Mouse (Mus musculus) lung, postnatal 0 days (tissue): Measurements from ENCODE around the gene Gdap1l1. TPM values are rescaled to one million over a fixed set of nuclear protein-coding genes. Genes with fewer than 3 reads are reported as not detected.

Experiments
- ATAC-seq: fragments of 200-750 bp; cut with Nextera tagmentation; 2 replicates; pipeline ENCODE4 v1.8.0; 2017; ENCODE audit warnings: moderate library complexity
- DNase-seq: peaks from one replicate; pipeline ENCODE4 v3.0.0-alpha.2; 2016; ENCODE audit warnings: low spot score
- H3K27ac ChIP-seq: fragments of 300-500 bp; sonication (generic); 2 replicates; pipeline ENCODE4 v1.5.1; 2014; ENCODE audit warnings: antibody characterized with exemption, mild to moderate bottlenecking, low read length, mixed read lengths
- H3K27me3 ChIP-seq: fragments of 300-500 bp; sonication (generic); replicated peaks from 2 replicates; pipeline ENCODE4 v1.6.1; 2014; ENCODE audit warnings: low read length, mixed read lengths; ENCODE audit not compliant: insufficient read depth
- H3K36me3 ChIP-seq: fragments of 300-500 bp; sonication (generic); 2 replicates; pipeline ENCODE4 v1.6.1; 2014; ENCODE audit warnings: low read length, mixed read lengths; ENCODE audit not compliant: insufficient read depth
- H3K4me1 ChIP-seq: fragments of 300-500 bp; sonication (generic); 2 replicates; pipeline ENCODE4 v1.6.1; 2014; ENCODE audit warnings: antibody characterized with exemption, low read depth, low read length, mixed read lengths; ENCODE audit not compliant: insufficient read depth
- H3K4me2 ChIP-seq: fragments of 300-500 bp; sonication (generic); replicated peaks from 2 replicates; pipeline ENCODE4 v1.6.1; 2014; ENCODE audit warnings: low read depth, mild to moderate bottlenecking, low read length, moderate library complexity, mixed read lengths
- H3K4me3 ChIP-seq: fragments of 300-500 bp; sonication (generic); 2 replicates; pipeline ENCODE4 v1.5.1; 2014; ENCODE audit warnings: low read depth, low read length
- H3K9ac ChIP-seq: fragments of 300-500 bp; sonication (generic); replicated peaks from 2 replicates; pipeline ENCODE4 v1.6.1; 2014; ENCODE audit warnings: low read depth, mild to moderate bottlenecking
- H3K9me3 ChIP-seq: fragments of 300-500 bp; sonication (generic); 2 replicates; pipeline ENCODE4 v1.6.1; 2016; ENCODE audit warnings: low read length, mixed read lengths
- CTCF ChIP-seq: IDR thresholded peaks from 2 replicates; pipeline ENCODE4 v1.5.1; 2016; ENCODE audit warnings: antibody characterized with exemption, mild to moderate bottlenecking
- EP300 ChIP-seq: IDR thresholded peaks from 2 replicates; pipeline ENCODE4 v1.6.1; 2016; ENCODE audit warnings: antibody characterized with exemption, mild to moderate bottlenecking, control low read depth
- WGBS: fragments of 180-500 bp; shearing (Covaris S2); extraction: QIAGEN DNeasy Blood & Tissue Kit; methylation state at CpG from one replicate; pipeline ENCODE4 v1.1.7; 2014; 5-methylcytosine and 5-hydroxymethylcytosine counted together
- polyA plus RNA-seq: library from polyadenylated mRNA; unstranded; fragments of >200 nt; fragmentation: Nextera tagmentation; extraction: Ambion mirVana; gene quantifications from 2 replicates; pipeline ENCODE4 v1.2.1, GENCODE M21; 2015

Gdap1l1 gene
- polyA plus RNA-seq, 1 experiment from 2014 or later: 0.37 TPM

- Histone ChIP-seq H3K36me3 (no peaks in the 10 kb centered on the region), H3K27me3 (no peaks in the 10 kb centered on the region), H3K9me3 (no peaks in the 10 kb centered on the region), H3K4me3 (no peak overlapping the region), H3K9ac (no peak overlapping the region), H3K27ac (no peak overlapping the region), H3K4me2 (no peak overlapping the region), H3K4me1 (no peaks in the 10 kb centered on the region)
- no peak for DNase-seq
- no peak for ATAC-seq
- TF ChIP-seq CTCF (no peak), EP300 (no peak)
- 83% methylated on average over 10 of the region's 12 CpGs for WGBS
These were observed 9.1 kb downstream of the Gdap1l1 start for GRCm38 (mm10) chr2:163447375-163447774.

GRCm38 (mm10) chr2:163449276-163449675 is 11.0 kb downstream of the Gdap1l1 start:
- Histone ChIP-seq H3K27ac (no peak overlapping the region), H3K9ac (no peak overlapping the region), H3K9me3 (no peaks in the 10 kb centered on the region), H3K4me1 (no peaks in the 10 kb centered on the region), H3K36me3 (no peaks in the 10 kb centered on the region), H3K27me3 (no peaks in the 10 kb centered on the region), H3K4me3 (no peak overlapping the region), H3K4me2 (no peak overlapping the region)
- DNase-seq (no peak), ATAC-seq (no peak)
- TF ChIP-seq EP300: no peak
- TF ChIP-seq CTCF: no peak
- 51% methylated on average over 3 of the region's 3 CpGs for WGBS

GRCm38 (mm10) chr2:163450668-163451295 is 12.5 kb downstream of the Gdap1l1 start:
- Histone ChIP-seq H3K4me1 (no peaks in the 10 kb centered on the region), H3K36me3 (no peaks in the 10 kb centered on the region), H3K27ac (no peak overlapping the region), H3K9ac (no peak overlapping the region), H3K27me3 (no peaks in the 10 kb centered on the region), H3K4me3 (no peak overlapping the region), H3K4me2 (no peak overlapping the region), H3K9me3 (no peaks in the 10 kb centered on the region)
- WGBS: 53% methylated on average over 6 of the region's 6 CpGs
- TF ChIP-seq EP300 (no peak), CTCF (no peak)
- ATAC-seq (no peak), DNase-seq (no peak)

GRCm38 (mm10) chr2:163452738-163453137 is 14.5 kb downstream of the Gdap1l1 start:
- no peaks in the 10 kb centered on the region for H3K9me3 ChIP-seq
- H3K4me3 ChIP-seq: no peak overlapping the region
- no peak overlapping the region for H3K27ac ChIP-seq
- no peak overlapping the region for H3K4me2 ChIP-seq
- TF ChIP-seq CTCF (peak; percentile 64), EP300 (no peak)
- ATAC-seq (no peak), DNase-seq (peak; percentile 12)
- 0 out of 2 replicates have a peak, but pooled peaks cover under 1% of the 10 kb centered on the region for H3K27me3 ChIP-seq
- H3K9ac ChIP-seq: no peak overlapping the region
- 85% methylated on average over 6 of the region's 6 CpGs for WGBS
- H3K4me1 ChIP-seq: no peaks in the 10 kb centered on the region
- H3K36me3 ChIP-seq: no peaks in the 10 kb centered on the region

GRCm38 (mm10) chr2:163453378-163453777 is 15.1 kb downstream of the Gdap1l1 start:
- Histone ChIP-seq H3K36me3 (no peaks in the 10 kb centered on the region), H3K4me2 (no peak overlapping the region), H3K9me3 (no peaks in the 10 kb centered on the region), H3K9ac (no peak overlapping the region), H3K4me3 (no peak overlapping the region), H3K27ac (no peak overlapping the region), H3K27me3 (0 out of 2 replicates have a peak, but pooled peaks cover 3% of the 10 kb centered on the region), H3K4me1 (no peaks in the 10 kb centered on the region)
- ATAC-seq (no peak), DNase-seq (no peak)
- TF ChIP-seq EP300: no peak
- no peak for TF ChIP-seq CTCF
- WGBS: 75% methylated on average over 13 of the region's 13 CpGs

- TF ChIP-seq CTCF: no peak
- TF ChIP-seq EP300: no peak
- Histone ChIP-seq H3K27me3 (0 out of 2 replicates have a peak, but pooled peaks cover 3% of the 10 kb centered on the region), H3K36me3 (no peaks in the 10 kb centered on the region), H3K9me3 (no peaks in the 10 kb centered on the region), H3K9ac (no peak overlapping the region), H3K4me2 (no peak overlapping the region), H3K4me1 (no peaks in the 10 kb centered on the region; the same call in 1 of the 2 replicates), H3K4me3 (no peak overlapping the region), H3K27ac (no peak overlapping the region)
- ATAC-seq (peak; percentile 37; the same call in 1 of the 2 replicates), DNase-seq (no peak)
- WGBS: 37% methylated on average over 27 of the region's 27 CpGs
These were observed 20.4 kb downstream of the Gdap1l1 start for GRCm38 (mm10) chr2:163458539-163459265.
